In the genomic region with DNA sequence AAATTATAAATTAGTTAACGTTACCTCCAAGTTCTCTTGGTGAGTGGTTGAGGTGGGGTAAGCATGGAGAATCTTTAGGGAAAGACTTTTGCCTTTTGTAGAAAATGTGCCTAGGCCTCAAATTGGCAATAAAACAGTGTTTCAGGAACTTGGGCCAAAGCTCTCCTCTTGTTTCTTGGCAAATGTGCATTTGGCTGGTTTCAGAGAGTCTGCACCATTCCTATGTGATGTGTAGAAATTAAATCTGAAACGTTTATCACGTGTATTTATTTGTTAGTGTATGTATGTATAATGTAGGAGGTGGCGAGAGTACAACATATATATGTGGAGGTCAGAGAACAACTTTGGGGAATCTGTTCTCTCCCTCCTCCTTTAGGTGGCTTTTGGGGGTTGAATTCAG, we compare ENCODE assay signal across 25 mouse cellular contexts. TPM values are rescaled to one million over a fixed set of nuclear protein-coding genes. Genes with fewer than 3 reads are reported as not detected.
DNase-seq lines count a peak whose midpoint lies in the region; ATAC-seq lines count a peak whose summit lies in the region.
"Had no signal": no experiment of that assay in that cellular context is flagged by ENCODE, and none has a peak within 500 bp of the region (broad histone marks: within the 10 kb centered on the region; RNA-seq: fewer than 3 reads in every experiment).

No protein-coding gene starts in this region.

- peaks cover 5% of the 10 kb centered on the region; the same call in 1 of the 2 replicates for H3K4me1 ChIP-seq in forebrain, embryonic 16.5 days (replicated peaks; ENCODE audit: control insufficient read depth, insufficient read depth, low read length)
- H3K4me1 ChIP-seq in forebrain, embryonic 10.5 days, result no peaks in the 10 kb centered on the region
- H3K4me1 ChIP-seq in kidney, embryonic 16.5 days (ENCODE audit: insufficient read depth, low read length), result no peaks in the 10 kb centered on the region
- H3K4me1 ChIP-seq: heart, embryonic 15.5 days; hindbrain, embryonic 15.5 days; midbrain, embryonic 10.5 days; stomach, embryonic 15.5 days had no signal

- 65% methylated on average over 4 of the region's 4 CpGs for WGBS in forebrain, embryonic 16.5 days
- WGBS in forebrain, embryonic 10.5 days, result 88% methylated on average over 4 of the region's 4 CpGs
- WGBS in kidney, embryonic 16.5 days, result 83% methylated on average over 4 of the region's 4 CpGs

- H3K27ac ChIP-seq in forebrain, embryonic 16.5 days (ENCODE audit: low read length), result no peak overlapping the region; the same call in 1 of the 2 replicates
- H3K27ac ChIP-seq in forebrain, embryonic 10.5 days, result no peak overlapping the region
- no peak overlapping the region for H3K27ac ChIP-seq in kidney, embryonic 16.5 days (ENCODE audit: low read length)
- H3K27ac ChIP-seq: heart, embryonic 15.5 days; hindbrain, embryonic 15.5 days; macrophage; midbrain, embryonic 10.5 days; stomach, embryonic 15.5 days had no signal

- peak; percentile 65 for ATAC-seq in forebrain, embryonic 16.5 days
- no peak for ATAC-seq in kidney, embryonic 16.5 days (ENCODE audit: low FRiP score, low TSS enrichment)
- ATAC-seq: intestine, embryonic 16.5 days had no signal

- no peaks in the 10 kb centered on the region for H3K27me3 ChIP-seq in forebrain, embryonic 16.5 days (replicated peaks; ENCODE audit: control insufficient read depth, insufficient read depth, low read length)
- no peaks in the 10 kb centered on the region for H3K27me3 ChIP-seq in forebrain, embryonic 10.5 days (ENCODE audit: poor library complexity, severe bottlenecking)
- H3K27me3 ChIP-seq in kidney, embryonic 16.5 days (ENCODE audit: insufficient read depth, low read length), result no peaks in the 10 kb centered on the region
- H3K27me3 ChIP-seq: heart, embryonic 15.5 days; hindbrain, embryonic 15.5 days; stomach, embryonic 15.5 days had no signal

- no peak overlapping the region for H3K4me3 ChIP-seq in forebrain, embryonic 16.5 days (replicated peaks; ENCODE audit: low read length)
- H3K4me3 ChIP-seq in forebrain, embryonic 10.5 days, result no peak overlapping the region
- H3K4me3 ChIP-seq in kidney, embryonic 16.5 days (ENCODE audit: low read length), result no peak overlapping the region
- H3K4me3 ChIP-seq: heart, embryonic 15.5 days; hindbrain, embryonic 15.5 days; midbrain, embryonic 10.5 days; stomach, embryonic 15.5 days had no signal

- H3K9ac ChIP-seq in forebrain, embryonic 16.5 days (replicated peaks; ENCODE audit: low read depth, low read length), result no peak overlapping the region
- no peak overlapping the region for H3K9ac ChIP-seq in kidney, embryonic 16.5 days (replicated peaks; ENCODE audit: low read length)
- H3K9ac ChIP-seq: heart, embryonic 15.5 days; hindbrain, embryonic 15.5 days; stomach, embryonic 15.5 days had no signal

- H3K36me3 ChIP-seq in forebrain, embryonic 16.5 days (ENCODE audit: control insufficient read depth, insufficient read depth), result no peaks in the 10 kb centered on the region
- no peaks in the 10 kb centered on the region for H3K36me3 ChIP-seq in forebrain, embryonic 10.5 days (replicated peaks)
- no peaks in the 10 kb centered on the region for H3K36me3 ChIP-seq in kidney, embryonic 16.5 days (ENCODE audit: insufficient read depth, low read length)
- H3K36me3 ChIP-seq: heart, embryonic 15.5 days; hindbrain, embryonic 15.5 days; midbrain, embryonic 10.5 days; stomach, embryonic 15.5 days had no signal

- no peak for DNase-seq in forebrain, embryonic 10.5 days (ENCODE audit: extremely low spot score, low spot score)
- peak; percentile 8 for DNase-seq in lung, postnatal 10 days
- no peak for DNase-seq in lung, postnatal 25 days (ENCODE audit: low spot score)
- peak; percentile 69 for DNase-seq in cerebellum, adult 9-11 months
- no peak for DNase-seq in B cell, adult 2 months
- DNase-seq: adrenal gland, adult 8-10 months; gastrocnemius, postnatal 25 days; heart, postnatal 4 days; kidney, postnatal 4 days; lung, adult 18-20 months; right cerebral cortex, postnatal 25 days; thymus, adult 2 months had no signal

- H3K4me2 ChIP-seq in forebrain, embryonic 16.5 days (ENCODE audit: low read length), result no peak overlapping the region
- no peak overlapping the region for H3K4me2 ChIP-seq in kidney, embryonic 16.5 days (replicated peaks; ENCODE audit: low read depth, low read length)
- H3K4me2 ChIP-seq: heart, embryonic 15.5 days; hindbrain, embryonic 15.5 days; liver, embryonic 11.5 days; stomach, embryonic 15.5 days had no signal

- no peaks in the 10 kb centered on the region for H3K9me3 ChIP-seq in forebrain, embryonic 16.5 days (ENCODE audit: control insufficient read depth, low read length)
- H3K9me3 ChIP-seq in forebrain, embryonic 10.5 days, result peaks cover 4% of the 10 kb centered on the region; the same call in 1 of the 2 replicates
- no peaks in the 10 kb centered on the region for H3K9me3 ChIP-seq in kidney, embryonic 16.5 days (ENCODE audit: low read length)
- H3K9me3 ChIP-seq: heart, embryonic 15.5 days; hindbrain, embryonic 15.5 days; midbrain, embryonic 10.5 days; stomach, embryonic 15.5 days had no signal

RNA-seq across cellular contexts. Expression of a gene that starts 4.1 kb away (rescaled TPM):
- polyA plus RNA-seq in forebrain, embryonic 16.5 days (2015; fragmentation: Nextera tagmentation; extraction: Ambion mirVana), result not detected in 2 replicates
- polyA plus RNA-seq in forebrain, embryonic 10.5 days (2016; fragmentation: Nextera tagmentation; extraction: Ambion mirVana), result not detected in 2 replicates
- not detected in 2 replicates for polyA plus RNA-seq in kidney, embryonic 16.5 days (2015; fragmentation: Nextera tagmentation; extraction: Ambion mirVana)
- polyA plus RNA-seq: C2C12; embryonic facial prominence, embryonic 11.5 days; heart, embryonic 15.5 days; hindbrain, embryonic 15.5 days; intestine, embryonic 16.5 days; kidney, embryonic 14.5 days; liver, embryonic 11.5 days; macrophage; midbrain, embryonic 10.5 days; midbrain, postnatal 0 days; stomach, embryonic 15.5 days had no signal

Comparison
In these comparisons a context has a peak if more than half of its experiments do, and no peak if none do; other contexts are left out.
1. DNase-seq: peak in lung, postnatal 10 days (single experiment) and cerebellum, adult 9-11 months (single experiment); none in forebrain, embryonic 10.5 days (single experiment), lung, postnatal 25 days (single experiment) and B cell, adult 2 months (0 of 2).